In genomic region chr17:32113255-32113522, GRCm38 (mm10) we compare ENCODE assay signal across 9 mouse cellular contexts. TPM values are rescaled to one million over a fixed set of nuclear protein-coding genes. Genes with fewer than 3 reads are reported as not detected.
A peak's percentile ranks its signal among the peaks of the same experiment; 100 is the strongest.
DNase-seq lines count a peak whose midpoint lies in the region; ATAC-seq and TF ChIP-seq lines count a peak whose summit lies in the region.
"Had no signal": no experiment of that assay in that cellular context is flagged by ENCODE, and none has a peak within 500 bp of the region (broad histone marks: within the 10 kb centered on the region; RNA-seq: fewer than 3 reads in every experiment).

No protein-coding gene starts in this region.

- ATAC-seq in forebrain, embryonic 16.5 days, result no peak
- ATAC-seq in liver, postnatal 0 days, result peak; percentile 26
- no peak for ATAC-seq in activated CD4-positive, CD25-positive, alpha-beta regulatory T cell, adult 4 months

- peaks cover 15% of the 10 kb centered on the region; the same call in 1 of the 2 replicates for H3K36me3 ChIP-seq in E14TG2a.4 (ENCODE audit: insufficient read depth, low read length)
- no peaks in the 10 kb centered on the region for H3K36me3 ChIP-seq in forebrain, embryonic 16.5 days (ENCODE audit: control insufficient read depth, insufficient read depth)
- no peaks in the 10 kb centered on the region for H3K36me3 ChIP-seq in liver, postnatal 0 days (replicated peaks; ENCODE audit: insufficient read depth, low read length)

- no peak for TF ChIP-seq EP300 in liver, postnatal 0 days (IDR thresholded peaks at IDR 0.05; ENCODE audit: low read depth)

- H3K27me3 ChIP-seq in cerebellum, adult 2 months (ENCODE audit: control insufficient read depth, insufficient read depth, low read length), result no peaks in the 10 kb centered on the region
- peaks cover 52% of the 10 kb centered on the region for H3K27me3 ChIP-seq in E14TG2a.4 (ENCODE audit: insufficient read depth, low read length)
- 0 out of 2 replicates have a peak, but pooled peaks cover 5% of the 10 kb centered on the region for H3K27me3 ChIP-seq in forebrain, embryonic 16.5 days (replicated peaks; ENCODE audit: control insufficient read depth, insufficient read depth, low read length)
- no peaks in the 10 kb centered on the region for H3K27me3 ChIP-seq in liver, postnatal 0 days (ENCODE audit: insufficient read depth, low read length)

- no peaks in the 10 kb centered on the region for H3K9me3 ChIP-seq in E14TG2a.4 (ENCODE audit: low read length)
- no peaks in the 10 kb centered on the region for H3K9me3 ChIP-seq in forebrain, embryonic 16.5 days (ENCODE audit: control insufficient read depth, low read length)
- no peaks in the 10 kb centered on the region for H3K9me3 ChIP-seq in liver, postnatal 0 days (ENCODE audit: low read length)

- no peak for TF ChIP-seq POLR2A in cerebellum, adult 2 months (IDR thresholded peaks at IDR 0.05; ENCODE audit: borderline replicate concordance, insufficient read depth, low read length)

- H3K4me2 ChIP-seq in forebrain, embryonic 16.5 days (ENCODE audit: low read length), result peak overlapping the region; percentile 79
- peak overlapping the region; percentile 87 for H3K4me2 ChIP-seq in liver, postnatal 0 days (ENCODE audit: low read depth, low read length)

- TF ChIP-seq CTCF in cerebellum, adult 2 months (IDR thresholded peaks at IDR 0.05; ENCODE audit: borderline replicate concordance, insufficient read depth, low read depth, low read length), result no peak
- no peak for TF ChIP-seq CTCF in E14TG2a.4 (conservative IDR thresholded peaks at IDR 0.05; ENCODE audit: low read length)
- TF ChIP-seq CTCF in liver, postnatal 0 days (IDR thresholded peaks at IDR 0.05; ENCODE audit: low read depth), result no peak

- no peak overlapping the region; the same call in 1 of the 2 replicates for H3K9ac ChIP-seq in forebrain, embryonic 16.5 days (replicated peaks; ENCODE audit: low read depth, low read length)
- H3K9ac ChIP-seq in liver, postnatal 0 days (replicated peaks), result peak overlapping the region; percentile 65

- DNase-seq in cerebellum, adult 2 months, result no peak
- no peak for DNase-seq in cerebellum, adult 9-11 months
- peak; percentile 29 for DNase-seq in liver, postnatal 0 days
- no peak for DNase-seq in gastrocnemius, adult 8-10 months (ENCODE audit: low spot score in 2 of 2)
- no peak for DNase-seq in lung, postnatal 36 days

- 25% methylated on average over 8 of the region's 8 CpGs for WGBS in cerebellum, adult 2 months
- WGBS in forebrain, embryonic 16.5 days, result 7% methylated on average over 8 of the region's 8 CpGs
- 19% methylated on average over 8 of the region's 8 CpGs for WGBS in liver, postnatal 0 days (ENCODE audit: insufficient replicate concordance)

- H3K4me1 ChIP-seq in cerebellum, adult 2 months (ENCODE audit: control insufficient read depth, insufficient read depth, low read length), result peaks cover 9% of the 10 kb centered on the region; the same call in 1 of the 2 replicates
- peaks cover 52% of the 10 kb centered on the region for H3K4me1 ChIP-seq in E14TG2a.4 (replicated peaks; ENCODE audit: low read depth, low read length)
- peaks cover 22% of the 10 kb centered on the region for H3K4me1 ChIP-seq in forebrain, embryonic 16.5 days (replicated peaks; ENCODE audit: control insufficient read depth, insufficient read depth, low read length)
- peaks cover 80% of the 10 kb centered on the region for H3K4me1 ChIP-seq in liver, postnatal 0 days (ENCODE audit: insufficient read depth)

- H3K27ac ChIP-seq in cerebellum, adult 2 months (ENCODE audit: insufficient read depth, low read length), result no peak overlapping the region
- H3K27ac ChIP-seq in forebrain, embryonic 16.5 days (ENCODE audit: low read length), result no peak overlapping the region
- peak overlapping the region; percentile 61 for H3K27ac ChIP-seq in liver, postnatal 0 days (ENCODE audit: low read depth)

- peak overlapping the region; percentile 65 for H3K4me3 ChIP-seq in cerebellum, adult 2 months (replicated peaks; ENCODE audit: insufficient read depth, low read depth, low read length)
- H3K4me3 ChIP-seq in E14TG2a.4 (replicated peaks; ENCODE audit: low read length), result peak overlapping the region; percentile 84
- H3K4me3 ChIP-seq in forebrain, embryonic 16.5 days (replicated peaks; ENCODE audit: low read length), result peak overlapping the region; percentile 48
- peak overlapping the region; percentile 58 for H3K4me3 ChIP-seq in liver, postnatal 0 days (ENCODE audit: low read depth, low read length)

RNA-seq across cellular contexts. Expression of gene Notch3, which starts 53.5 kb away (rescaled TPM):
- 9.5 and 11.0 TPM in 2 replicates for polyA plus RNA-seq in cerebellum, adult 2 months (2012; rRNA removed)
- 5.5 TPM in 2 replicates for polyA plus RNA-seq in forebrain, embryonic 16.5 days (2015; fragmentation: Nextera tagmentation; extraction: Ambion mirVana)
- 0.20 and 0.26 TPM in 2 replicates for polyA plus RNA-seq in liver, postnatal 0 days (2015; fragmentation: Nextera tagmentation; extraction: Ambion mirVana)
- not detected for polyA plus RNA-seq in activated CD4-positive, CD25-positive, alpha-beta regulatory T cell, adult 4 months (2017; shearing (Covaris generic))
- 10 to 100 TPM in 1 of 4 experiments, 1 to 10 TPM in 3; 7.3 to 10.6 (median 8.4) TPM for total RNA-seq in gastrocnemius, adult 8-10 months (2022)
- total RNA-seq: neutrophil, adult 5-6 weeks had no signal
